Mouse (Mus musculus) WW6 (cell line): ENCODE data around the gene Alk.

Experiments used
- DNase-seq: peaks from one replicate; pipeline ENCODE4 v3.0.0-alpha.2; 2013; ENCODE audit warnings: low read depth, low spot score

The Alk gene

DNA sequence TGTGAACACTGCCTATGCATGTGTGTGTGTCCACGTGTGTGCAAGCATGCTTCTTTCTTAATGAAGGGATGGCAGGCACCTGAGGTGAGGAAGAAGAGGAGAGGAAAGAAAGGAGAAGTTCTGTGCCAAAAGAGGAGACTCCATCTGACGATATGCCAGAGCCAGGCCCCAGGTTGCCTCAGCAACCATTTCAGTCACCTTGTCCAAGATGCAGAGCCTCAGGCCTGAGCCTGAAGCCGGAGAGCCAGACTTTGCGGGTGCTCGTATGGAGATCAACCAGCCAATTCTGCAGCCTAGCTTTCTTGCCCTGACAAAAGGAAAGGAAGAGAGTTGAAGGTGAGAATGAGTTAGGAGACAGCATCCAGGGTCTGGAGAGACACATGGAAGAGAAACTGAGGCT, 566.1 kb downstream of the Alk start:
- no peak for DNase-seq

DNA sequence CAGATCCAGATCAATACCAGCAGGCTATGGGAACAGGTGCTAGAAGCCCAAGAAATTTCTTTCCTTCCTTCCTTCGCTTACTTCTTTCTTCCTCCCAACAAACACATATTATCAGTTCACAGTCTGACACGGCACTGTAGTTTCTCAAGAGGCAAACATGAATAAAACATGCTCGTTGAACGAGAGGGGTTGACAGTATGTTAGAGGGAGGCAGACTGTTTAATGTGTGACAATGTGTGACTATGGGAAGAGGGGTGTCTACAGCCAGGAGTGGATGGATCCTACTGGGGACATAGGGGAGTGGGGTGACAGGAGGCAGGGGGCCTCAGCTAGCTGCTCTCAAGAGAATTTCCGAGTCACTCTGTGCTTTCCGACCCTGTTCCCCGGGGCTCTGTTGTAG, 573.8 kb downstream of the Alk start:
- DNase-seq = no peak

DNA sequence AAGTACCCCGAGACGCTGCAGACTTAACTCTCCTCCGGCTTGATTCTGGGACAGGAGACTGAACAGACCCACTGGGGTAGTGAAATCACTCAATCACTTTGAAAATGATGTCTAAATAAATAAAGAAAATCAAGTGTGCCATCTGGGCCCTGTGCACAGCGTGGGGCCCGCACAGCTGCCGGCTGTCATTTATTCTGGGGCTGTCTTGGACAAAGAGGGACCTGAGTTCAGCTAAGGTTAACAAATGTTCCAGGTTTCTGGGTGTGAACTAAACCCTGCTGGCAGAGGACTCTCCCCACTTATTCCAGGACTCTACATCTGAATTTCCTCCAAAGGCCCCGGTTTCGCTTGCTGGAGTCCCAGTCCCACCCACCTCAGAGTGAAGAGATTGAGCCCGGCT, 581.1 kb downstream of the Alk start:
- no peak for DNase-seq

DNA sequence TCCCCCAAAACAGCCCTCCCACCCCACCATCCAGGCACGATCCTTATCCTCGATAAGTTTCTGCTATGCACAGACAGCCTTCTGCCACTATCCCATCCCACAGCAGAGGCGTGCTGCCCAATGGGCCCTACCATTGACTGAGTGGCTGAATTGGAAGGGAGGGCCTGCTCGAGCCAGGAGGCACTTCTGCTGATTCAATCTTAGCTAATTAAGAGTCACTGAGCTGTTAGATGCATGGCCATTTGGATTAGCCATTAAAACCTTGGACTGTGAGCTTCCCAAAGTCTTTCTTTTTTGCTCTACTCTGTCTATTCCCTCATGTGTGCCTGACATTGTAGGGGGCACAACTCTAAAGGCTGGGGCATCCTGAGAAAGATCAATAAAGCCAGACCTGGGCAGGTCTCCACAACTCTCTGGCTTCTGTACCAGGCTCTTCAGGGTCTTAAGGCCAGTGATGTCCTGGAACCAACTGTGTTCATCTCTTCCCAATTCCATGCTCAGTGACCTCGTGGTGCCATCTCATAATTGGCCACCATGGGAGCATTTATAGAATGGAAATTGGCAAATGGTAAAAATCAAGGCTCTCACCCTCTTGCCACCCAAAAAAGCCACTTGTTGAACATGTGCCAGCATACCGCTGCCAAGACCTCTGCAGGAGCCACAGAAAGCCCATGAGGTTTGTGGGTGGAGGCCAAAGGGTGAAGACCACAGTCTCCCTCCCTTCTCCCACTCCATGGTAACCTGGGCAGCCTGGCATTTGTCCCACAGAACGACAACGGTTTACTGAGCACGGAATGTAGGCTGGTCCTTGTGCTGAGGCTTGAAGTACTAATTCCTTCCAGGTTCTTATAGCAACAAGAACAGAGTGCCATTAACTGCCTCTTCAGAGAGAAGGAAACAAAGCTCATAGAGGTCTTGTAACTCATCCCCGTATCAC, 582.4 kb downstream of the Alk start:
- no peak for DNase-seq

DNA sequence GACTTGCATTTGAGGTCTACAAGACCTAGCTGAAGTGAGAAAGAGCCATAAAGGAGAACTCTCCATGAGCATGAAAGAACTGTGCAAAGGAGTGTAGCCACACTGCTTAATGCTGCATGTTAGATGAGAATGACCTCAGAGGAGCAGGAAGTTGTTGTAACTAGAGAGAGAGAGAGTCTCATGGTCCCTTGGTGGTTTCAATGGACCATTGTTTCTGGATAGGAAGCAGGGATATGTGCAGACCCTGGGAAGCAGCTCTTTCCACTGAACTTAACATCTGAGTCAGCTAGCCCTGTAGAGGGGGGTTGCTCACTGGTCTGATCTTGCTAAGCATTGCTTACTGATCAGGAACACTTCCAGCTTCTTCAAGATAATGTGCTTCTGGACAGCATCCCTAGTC, 587.1 kb downstream of the Alk start:
- no peak for DNase-seq

DNA sequence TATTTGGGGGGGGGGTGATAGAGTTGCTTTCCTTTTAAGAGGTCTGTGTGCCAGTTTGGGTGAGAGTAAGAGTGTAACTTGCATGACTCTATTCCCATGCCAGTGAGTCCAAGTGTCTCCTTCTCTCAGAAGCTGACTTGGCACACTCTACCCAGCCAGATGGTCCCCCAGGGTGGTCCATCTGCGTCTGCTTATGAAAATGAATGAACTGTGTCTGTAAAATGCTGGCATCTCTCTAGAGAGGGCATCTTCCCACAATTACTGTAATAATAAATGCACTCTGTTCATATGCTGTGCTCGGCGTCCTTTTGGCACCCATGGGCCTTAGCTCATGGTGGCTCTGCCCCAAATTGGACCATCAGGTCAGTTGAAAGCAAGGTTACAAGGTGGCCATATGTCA, 589.2 kb downstream of the Alk start:
- DNase-seq = no peak

DNA sequence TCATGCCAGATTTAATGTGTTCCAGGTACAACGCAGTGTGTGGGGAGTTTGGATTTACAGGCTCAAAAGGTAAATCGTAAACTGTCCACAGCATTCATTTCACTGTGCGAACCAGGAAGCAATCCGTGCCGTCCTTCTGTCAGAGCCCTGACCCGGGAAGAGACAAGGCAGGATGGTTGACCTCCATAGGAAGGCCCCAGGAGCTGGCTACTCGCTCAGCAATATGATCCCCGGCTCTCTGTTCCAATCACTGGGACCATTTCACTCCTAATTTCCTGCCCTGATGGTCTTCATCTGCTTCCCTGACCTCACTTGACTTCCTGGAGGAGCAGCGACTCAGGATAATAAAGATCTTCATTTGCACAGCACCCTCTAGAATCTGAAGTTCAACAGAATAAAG, 591.7 kb downstream of the Alk start:
- DNase-seq = no peak

DNA sequence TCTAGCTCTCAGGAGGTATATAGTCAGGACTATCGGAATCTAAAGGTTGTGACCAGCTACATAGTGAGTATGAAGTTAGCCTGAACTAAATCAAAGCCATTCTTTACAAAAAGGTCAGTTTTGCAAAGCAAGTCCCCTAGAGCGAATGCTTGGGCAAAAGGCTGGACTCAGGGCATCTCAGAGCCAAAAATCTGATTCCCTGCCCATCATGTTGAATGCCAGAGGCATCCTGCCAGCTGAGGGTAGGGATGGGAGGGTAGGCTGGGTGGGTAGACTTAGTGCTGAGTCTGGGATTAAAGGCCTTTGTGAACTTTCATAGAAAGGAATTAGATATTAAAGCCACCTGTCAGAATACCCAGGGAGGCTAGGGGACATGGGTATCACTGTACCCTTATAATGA, 594.6 kb downstream of the Alk start:
- no peak for DNase-seq

DNA sequence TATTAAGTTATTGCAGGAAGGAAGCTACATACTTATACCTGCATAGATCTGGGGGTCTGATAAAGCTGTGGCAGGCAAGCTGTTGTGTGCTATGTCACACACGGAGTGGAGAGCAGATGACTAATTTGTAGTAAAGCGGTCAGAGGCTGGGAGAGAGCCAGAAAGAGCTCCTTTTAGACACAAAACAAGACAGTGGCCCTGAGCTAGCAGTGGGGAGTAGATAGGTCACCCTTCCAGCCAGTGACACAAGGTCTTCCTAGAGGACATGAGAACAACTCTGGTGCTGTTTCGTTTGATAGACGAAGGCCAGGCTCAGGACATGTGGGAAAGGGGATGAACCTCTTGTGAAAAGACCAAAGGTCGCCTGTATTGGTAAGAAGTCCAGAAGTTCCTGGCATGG, 596.0 kb downstream of the Alk start:
- DNase-seq = no peak

DNA sequence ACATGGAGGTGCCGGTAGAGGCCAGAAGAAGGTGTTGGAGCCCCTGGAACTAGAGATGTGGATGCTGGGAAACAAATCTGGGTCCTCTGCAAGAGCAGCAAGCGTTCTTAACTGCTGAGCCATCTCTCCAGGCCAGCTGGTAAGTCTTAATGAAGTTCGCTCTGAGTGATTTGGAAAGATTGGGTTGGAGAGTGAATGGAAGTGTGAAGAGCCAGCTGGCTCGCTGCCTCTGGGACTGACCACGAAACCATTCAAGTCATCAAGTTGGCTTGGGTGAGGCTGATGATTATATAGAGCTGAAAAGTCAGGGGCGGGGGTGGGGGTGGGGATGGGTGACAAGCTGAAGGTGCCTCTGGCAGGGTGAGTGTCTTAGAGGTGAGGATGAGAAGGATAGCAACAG, 599.1 kb downstream of the Alk start:
- DNase-seq = no peak

DNA sequence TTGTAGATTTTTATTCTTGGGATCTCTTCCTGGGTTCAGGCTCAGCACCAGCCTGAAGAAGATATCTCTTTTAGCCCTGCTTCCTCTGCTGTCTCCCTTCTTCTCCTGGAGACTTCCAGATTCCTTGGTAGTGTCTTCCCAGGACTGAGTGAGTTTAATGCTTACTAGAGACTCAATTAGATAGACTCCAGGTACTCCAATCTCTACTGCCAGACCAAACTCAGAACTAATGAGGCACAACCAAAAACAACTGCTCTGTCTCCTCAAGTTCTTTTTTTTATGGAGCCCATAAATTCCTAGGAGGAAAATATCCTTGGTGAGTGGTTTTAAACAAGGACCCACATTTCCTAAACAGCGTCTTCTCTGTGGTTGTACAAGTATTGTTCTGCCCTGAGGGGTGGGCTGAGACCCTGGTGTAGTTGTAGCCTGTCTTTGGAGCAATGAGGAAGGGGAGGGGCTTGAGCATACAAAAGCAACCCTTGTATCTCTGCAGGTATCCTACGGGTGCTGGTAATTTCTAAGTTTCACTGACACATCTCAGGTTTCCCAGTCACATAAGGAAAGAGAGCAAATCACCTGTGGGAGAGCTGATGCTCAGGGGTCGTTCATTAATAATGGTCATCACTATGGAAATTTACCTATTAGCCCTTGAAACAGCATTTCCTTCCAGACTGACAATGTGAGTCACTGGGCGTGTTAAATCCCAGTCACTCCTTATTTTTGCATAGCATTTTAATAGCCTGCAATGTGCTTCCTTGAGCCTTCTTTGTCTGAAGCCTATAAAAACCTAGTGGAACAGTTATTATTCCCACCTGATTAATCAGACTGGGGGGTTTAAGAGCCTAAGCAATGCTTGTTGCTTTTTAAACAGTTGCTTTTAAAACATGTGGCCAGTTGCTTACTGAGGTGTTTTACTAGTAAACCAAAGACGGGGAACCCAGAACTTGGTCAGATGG, 604.6 kb downstream of the Alk start:
- no peak for DNase-seq

DNA sequence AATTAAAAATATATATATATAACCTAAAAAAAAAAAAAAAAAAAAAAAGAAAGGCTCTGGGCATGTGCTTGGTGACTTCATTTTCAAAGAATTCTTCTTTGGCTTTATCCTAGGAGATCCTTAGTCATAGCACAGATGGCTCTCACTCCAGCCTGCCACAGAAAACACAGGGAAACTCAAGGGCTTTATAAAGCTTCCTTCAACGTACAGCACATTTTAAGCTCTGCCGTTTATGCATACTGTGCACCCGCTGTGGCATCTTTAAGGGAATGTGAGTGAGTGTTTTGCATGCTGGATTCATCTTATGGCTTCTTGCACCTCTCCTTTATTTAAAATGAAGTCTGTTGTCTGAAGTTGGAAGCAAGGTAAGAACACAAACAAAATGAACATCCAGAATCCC, 606.7 kb downstream of the Alk start:
- DNase-seq = no peak

DNA sequence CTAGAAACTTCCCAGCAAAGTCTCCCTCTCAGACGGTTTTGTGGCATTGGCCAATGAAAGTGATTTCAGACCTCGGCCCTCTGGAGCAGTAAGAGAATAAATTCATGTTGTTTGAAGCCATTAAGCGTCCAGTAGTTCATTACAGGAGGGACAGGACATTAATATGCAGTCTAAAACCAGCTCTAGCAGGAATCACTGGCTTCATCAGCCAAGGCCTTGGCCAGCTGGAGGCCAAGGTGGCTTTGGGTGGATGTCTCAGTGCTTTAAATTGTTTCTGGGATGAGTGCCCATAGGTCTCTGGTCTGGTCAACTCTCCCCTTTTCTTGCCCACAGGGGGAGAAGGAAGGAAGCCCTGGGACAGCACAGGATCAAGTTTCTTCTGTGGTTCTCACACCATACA, 608.9 kb downstream of the Alk start:
- no peak for DNase-seq

DNA sequence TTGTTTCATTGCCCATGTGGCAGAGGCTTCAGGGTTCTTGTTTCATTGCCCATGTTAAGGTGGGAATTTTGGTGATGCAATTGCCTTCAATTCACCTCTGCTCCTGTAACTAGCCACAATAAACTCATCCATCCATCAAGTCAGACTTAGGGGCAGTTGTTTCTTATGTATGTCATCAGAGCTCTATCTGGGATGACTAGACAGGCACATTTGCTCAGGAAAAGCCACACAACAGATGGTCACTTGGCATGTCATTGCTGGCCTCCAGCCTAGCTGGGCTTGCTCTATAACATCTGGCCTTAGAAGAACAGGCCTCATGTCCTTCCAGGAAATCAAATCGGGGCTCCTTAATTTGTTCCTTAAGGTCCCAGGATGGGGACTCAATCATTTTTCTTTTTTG, 610.3 kb downstream of the Alk start:
- DNase-seq = no peak

DNA sequence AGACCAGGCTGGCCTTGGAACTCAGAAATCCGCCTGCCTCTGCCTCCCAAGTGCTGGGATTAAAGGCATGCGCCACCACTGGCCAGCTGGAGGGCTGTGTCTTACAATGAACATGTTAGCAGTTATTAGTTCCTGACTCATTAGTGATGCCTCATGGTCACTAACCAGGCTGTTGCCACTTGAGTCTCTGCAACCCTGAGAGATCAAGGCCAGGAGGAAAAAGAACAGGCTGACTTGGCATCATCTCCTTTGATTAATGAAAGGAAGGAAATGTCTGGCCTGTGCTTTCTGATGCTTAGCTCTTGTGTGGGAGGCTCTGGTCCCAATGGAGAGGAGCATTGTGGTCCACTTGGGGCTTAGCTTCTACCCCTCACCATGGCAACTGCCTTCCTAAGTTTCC, 611.4 kb downstream of the Alk start:
- no peak for DNase-seq

DNA sequence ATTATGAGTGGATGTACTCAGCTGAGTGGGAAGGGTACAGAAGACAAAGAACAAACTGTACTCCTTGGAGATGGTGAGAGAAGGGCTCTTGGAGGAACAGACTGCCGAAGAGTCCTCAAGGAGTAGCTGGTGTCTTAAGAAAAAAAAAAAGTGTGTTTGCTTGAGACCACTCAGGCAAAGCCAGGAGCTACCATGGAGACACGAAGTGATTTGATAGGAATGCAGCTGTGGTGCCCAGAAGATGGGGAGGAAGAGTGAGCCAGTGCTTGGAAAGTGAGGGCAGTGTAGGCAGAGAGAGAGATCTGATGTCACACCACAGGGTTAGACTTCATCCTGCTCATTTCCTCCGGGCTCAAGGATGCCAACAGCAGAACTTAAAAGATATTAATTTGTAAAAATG, 613.2 kb downstream of the Alk start:
- DNase-seq = no peak

DNA sequence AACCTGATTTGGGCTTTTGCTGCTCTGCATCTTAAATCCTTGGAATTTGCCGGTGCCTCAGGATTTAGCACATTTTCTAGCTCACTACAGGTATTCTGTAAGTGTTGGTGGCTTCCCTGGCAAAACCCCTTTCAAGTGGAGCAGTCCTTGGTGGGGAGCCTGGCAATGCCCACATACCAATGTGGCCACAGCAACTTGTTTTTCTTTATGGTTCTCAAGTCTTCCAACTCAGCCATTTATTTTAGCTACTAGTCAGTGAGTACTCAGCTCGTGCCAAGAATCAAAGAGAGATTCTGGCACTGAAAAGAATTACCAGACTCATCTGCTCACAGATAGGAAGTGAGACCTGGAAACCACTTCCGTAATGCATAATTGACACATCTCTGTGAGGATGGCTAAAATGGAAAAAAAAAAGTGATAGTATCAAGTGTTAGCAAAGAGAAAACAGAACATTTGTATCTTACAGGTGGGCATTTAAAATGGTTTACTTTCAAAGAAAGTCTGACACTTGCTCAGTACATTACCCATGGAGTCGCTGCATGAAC, 614.2 kb downstream of the Alk start:
- DNase-seq = no peak

DNA sequence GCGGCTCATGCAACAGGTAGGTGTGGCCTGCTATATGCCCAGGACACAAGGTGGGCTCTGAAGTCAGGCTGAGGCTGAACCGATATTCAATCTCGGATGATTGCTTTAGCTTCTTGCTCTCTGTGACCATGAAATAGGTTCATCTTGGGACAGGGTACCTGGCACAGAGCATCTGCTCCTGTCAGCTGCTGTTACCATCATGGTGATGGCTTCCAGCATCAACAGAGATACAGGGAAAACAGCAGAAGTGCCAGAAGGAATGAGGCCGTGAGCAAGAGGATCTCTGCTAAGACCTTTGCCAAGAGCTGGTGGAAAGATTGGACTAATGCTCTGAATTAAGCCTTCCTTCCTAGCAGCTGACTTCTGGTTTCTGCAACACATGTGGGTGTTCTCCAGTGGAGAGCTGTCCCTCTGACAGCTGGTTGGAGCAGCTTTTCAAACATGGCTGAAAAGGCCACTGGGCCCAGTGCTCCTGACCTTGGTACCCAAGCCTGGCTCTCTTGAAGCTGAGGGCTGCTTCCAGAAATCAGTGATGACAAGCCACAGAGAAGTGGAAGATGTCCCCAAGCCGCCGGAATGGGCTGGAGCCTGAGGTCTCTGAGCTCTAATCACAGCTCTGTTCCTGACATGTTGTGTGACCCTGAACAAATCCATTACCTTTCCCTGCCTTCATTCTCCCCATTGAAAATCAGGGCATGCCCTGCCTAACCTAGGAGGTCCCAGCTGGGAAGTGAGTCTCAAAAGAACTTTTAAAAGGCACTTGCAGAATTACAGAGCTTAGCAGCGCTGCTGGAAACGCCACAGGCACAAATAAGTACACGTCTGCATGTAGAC, 615.5 kb downstream of the Alk start:
- DNase-seq = no peak

DNA sequence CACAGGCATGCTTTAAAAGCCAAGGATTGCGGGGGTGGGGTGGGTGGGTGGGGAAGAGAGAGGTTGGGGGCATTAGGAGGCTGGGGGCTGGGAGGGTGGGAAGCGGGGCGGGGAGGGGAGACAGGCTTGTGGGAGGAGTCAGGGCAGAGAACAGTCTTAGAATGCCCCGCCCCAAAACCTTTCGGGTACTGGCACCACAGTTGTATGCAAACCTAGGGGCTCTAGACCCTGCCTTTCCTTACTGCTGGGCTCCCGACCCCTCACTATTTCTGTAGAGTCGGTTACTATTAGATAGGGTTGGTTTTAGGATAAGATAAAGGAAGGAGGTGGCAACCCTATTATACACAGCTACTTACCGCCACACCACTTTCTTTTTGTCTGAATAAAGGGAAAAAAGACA, 617.4 kb downstream of the Alk start:
- DNase-seq = no peak

DNA sequence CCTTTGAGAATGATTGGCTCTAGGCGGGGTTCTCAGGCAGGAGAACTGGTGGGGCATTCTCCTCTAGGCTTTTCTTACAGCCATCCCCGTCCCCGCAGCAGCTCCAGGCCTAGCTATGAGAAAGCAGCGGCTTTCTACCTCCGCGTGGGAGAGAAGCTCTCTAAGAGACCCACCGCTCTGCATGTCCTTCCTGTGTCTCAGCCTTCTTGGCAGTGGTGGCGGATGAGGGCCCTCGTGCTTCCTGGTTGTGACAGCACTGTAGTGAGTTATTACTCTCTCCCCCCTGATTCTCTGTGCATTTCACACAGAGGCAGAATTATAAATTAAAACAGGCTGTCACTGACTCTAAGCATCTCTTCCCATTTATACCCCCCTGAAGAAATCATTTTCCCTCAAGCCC, 618.0 kb downstream of the Alk start:
- no peak for DNase-seq

DNA sequence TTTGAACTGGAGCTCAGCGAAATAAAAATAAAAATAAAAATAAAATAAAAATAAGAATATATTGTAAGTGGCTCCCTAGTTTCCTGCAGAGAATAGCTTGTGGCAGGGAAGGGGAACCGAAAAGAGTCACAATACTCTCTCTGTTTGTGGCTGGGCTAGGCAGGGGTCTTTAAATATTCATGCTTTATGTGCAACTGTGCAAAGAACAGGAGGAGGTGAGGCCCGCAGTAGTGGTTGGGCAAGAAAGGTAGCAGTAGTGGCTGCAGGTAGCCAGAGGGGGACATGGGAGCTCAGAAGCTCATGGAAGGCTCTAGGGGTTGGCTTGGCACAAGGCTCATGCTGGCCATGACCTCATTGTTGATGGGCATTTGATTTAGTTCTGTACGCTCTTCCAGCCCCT, 623.2 kb downstream of the Alk start:
- no peak for DNase-seq
